Mouse (Mus musculus) thymus, adult 2 months (tissue): ENCODE results near the gene Clpp.

Source experiments
- CTCF ChIP-seq: fragments of 200-500 bp; IDR thresholded peaks from 2 replicates; pipeline ENCODE4 v1.5.1; 2012; ENCODE audit warnings: mild to moderate bottlenecking, control low read depth, low read length, moderate library complexity, borderline replicate concordance; ENCODE audit not compliant: control insufficient read depth, poor library complexity, insufficient read depth; ENCODE audit errors: extremely low read depth
- POLR2A ChIP-seq: fragments of 200-500 bp; IDR thresholded peaks from 2 replicates; pipeline ENCODE4 v1.6.1; 2012; ENCODE audit warnings: mild to moderate bottlenecking, low read length, control low read depth, moderate library complexity; ENCODE audit not compliant: control insufficient read depth, poor library complexity, insufficient read depth; ENCODE audit errors: extremely low read depth

- TF ChIP-seq CTCF (no peak), POLR2A (no peak)
Observed at GRCm38 (mm10) chr17:57032854-57033253, 42.7 kb downstream of the Clpp start.
